Mouse (Mus musculus) adrenal gland, postnatal 36 days (tissue): ENCODE results near the gene Praf2. TPM values are rescaled to one million over a fixed set of nuclear protein-coding genes. Genes with fewer than 3 reads are reported as not detected.

Experiments
- DNase-seq, 2 experiments: peaks; one replicate each; pipeline ENCODE4 v3.0.0; 2021; ENCODE audit warnings: mixed read lengths in 1 of 2
- total RNA-seq, 2 experiments: library from RNA; stranded (reverse); gene quantifications; 2 replicates each; pipeline ENCODE4 v1.2.3; 2021

Praf2 gene
- total RNA-seq, 2 experiments from 2014 or later, result 11.5 to 16.3 TPM

- no peak for DNase-seq
Measured at GRCm38 (mm10) chrX:7739336-7740081, 11.3 kb downstream of the Praf2 start.

GRCm38 (mm10) chrX:7740082-7740819 is 12.0 kb downstream of the Praf2 start:
- no peak for DNase-seq

- DNase-seq, result no peak
Measured at GRCm38 (mm10) chrX:7741103-7741502, 12.9 kb downstream of the Praf2 start.

DNA sequence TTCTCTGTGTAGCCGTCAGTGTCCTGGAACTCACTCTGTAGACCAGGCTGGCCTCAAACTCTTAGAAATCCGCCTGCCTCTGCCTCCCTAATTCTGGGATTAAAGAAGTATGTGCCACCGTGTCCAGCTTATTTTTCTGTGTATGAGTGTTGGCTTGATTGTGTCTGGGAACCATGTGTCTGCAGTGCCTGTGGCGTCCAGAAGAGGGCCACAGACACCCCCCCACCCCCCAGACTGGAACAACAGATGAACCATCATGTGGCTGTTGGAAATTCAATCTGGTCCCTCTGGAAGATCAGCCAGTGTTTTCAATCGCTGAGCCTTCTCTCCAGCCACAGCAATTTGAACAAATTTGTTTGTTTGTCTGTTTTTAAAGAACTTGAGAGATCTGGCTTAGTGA is 15.2 kb downstream of the Praf2 start:
- no peak for DNase-seq

GRCm38 (mm10) chrX:7744940-7745339 is 16.7 kb downstream of the Praf2 start:
- no peak for DNase-seq

DNA sequence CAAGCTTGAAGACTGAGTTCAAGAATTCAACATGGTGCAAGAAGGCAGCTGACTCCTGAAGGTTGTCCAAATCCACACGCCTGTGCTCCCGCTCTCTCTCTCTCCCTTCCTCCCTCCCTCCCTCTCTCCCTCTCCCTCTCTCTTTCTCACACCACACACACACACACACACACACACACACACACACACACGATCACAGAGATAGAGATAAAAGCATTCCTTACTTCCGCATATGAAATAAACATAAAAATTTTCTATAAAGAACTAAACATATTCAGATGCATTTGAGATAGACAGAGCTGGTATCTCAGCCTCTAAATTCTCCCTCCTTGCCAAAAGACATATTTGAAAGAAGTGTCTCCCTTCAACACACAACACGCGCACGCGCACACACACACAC is 17.2 kb downstream of the Praf2 start:
- DNase-seq, result no peak

- peak; percentile 76 to 79 for DNase-seq
Measured at GRCm38 (mm10) chrX:7750432-7751116, 22.3 kb downstream of the Praf2 start, which contains the start of gene Ccdc120. TSS of gene Ccdc120 (minus strand) at chrX:7750905.

GRCm38 (mm10) chrX:7753627-7754026 is 25.4 kb downstream of the Praf2 start:
- peak in 1 of 2 experiments; percentile 44 for DNase-seq

GRCm38 (mm10) chrX:7762137-7762920 is 34.1 kb downstream of the Praf2 start, which contains the start of gene Tfe3:
TSS of gene Tfe3 (plus strand) at chrX:7762560.
- peak; percentile 93 for DNase-seq

DNA sequence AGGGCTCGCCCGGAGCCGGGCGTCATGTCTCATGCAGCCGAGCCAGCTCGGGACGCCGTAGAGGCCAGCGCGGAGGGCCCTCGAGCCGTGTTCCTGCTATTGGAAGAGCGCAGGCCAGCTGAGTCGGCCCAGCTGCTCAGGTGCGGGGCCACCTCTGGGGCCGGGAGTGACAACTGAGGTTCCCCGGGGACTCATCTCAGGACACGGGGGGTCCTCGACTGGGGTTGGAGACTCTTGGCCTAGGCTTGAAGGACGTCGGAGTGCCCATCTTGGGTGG is 34.6 kb downstream of the Praf2 start:
- DNase-seq, result no peak

DNA sequence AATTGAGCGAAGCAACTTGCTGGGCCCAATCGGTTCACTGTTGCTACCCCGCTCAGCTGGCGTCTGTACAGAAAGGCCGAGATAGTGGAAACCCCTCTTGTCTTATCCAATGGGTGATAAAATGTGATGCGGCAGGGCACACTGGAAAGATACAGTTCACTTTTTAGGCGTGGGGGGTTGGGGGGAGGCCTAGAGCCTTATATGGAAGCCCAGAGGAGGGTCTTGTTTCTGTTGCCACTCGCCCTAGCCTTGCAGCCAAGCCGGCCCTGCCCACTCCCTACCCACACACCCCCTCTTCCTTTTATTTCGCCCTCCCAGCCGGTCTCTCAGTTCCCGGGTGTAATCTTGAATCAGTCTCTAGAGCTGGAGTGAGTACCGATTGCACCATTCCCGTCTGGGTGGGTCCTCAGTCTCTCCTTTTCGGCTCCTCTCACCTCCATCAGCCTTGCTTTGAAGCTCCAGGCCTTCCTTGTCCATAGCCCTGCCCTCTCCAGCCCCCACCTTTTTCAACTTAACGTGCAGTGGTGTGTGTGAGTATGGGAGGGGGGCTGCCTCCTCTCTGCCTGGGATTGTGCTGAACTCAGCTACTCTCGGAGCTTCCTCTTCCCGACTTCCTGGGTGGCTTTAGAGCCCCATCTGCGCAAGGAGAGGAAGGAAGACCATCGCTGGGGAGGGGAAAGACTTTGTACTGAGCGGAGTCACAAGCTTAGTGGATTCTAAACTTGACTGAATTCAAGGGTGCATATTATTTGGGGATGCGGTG is 35.6 kb downstream of the Praf2 start:
- DNase-seq, result peak; percentile 37 to 43

DNA sequence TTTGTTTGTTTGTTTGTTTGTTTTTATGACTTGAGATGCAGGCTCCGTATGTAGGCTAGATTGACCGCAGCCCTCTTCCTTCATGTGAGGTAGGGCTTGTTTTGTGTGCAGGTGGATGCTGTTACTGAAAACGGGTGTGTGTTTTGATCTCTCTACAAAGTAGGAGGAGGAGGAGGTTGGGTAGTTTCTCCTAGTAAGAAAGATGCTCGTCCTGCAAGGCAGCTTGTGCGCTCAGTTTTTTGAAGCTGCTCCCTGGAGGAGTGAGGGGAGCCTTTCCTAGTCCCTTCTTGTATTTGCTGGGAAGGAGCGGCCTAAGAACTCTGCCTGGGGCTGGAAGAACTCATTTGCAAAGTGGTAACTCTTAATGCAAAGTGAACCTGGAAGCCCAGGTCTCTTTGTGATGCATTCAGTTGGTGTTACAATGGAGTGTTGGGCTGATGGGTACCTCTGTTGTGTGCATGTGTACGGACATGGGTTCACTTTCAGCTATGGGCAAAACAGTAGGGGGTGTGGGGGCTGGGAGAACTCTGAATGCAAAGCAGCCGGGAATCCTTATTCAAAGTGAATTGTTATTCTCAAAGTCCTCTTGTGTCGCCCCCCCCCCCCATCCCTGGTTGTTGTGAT is 36.5 kb downstream of the Praf2 start:
- no peak for DNase-seq

- no peak for DNase-seq
Measured at GRCm38 (mm10) chrX:7765281-7765670, 37.0 kb downstream of the Praf2 start.

DNA sequence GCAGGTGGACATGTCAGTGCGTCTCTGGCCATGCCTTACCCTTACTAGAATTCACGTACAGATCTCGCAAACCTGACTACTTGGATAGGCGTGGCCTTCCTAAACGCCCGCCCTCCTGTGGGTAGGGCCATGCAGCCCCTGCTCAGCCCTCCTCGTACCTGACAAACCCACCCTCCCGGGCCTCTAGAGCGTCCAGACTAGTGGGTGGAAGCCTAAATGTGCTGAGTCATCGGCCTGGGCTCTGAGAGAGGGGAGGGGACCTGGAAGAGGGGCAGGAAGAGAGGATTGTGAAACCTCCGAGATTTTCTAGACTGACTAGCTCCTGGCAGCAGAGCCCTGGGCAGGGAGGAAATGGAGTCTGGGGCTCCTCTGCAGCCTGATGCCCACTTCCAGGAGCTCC is 37.5 kb downstream of the Praf2 start:
- DNase-seq, result peak; percentile 66 to 69

DNA sequence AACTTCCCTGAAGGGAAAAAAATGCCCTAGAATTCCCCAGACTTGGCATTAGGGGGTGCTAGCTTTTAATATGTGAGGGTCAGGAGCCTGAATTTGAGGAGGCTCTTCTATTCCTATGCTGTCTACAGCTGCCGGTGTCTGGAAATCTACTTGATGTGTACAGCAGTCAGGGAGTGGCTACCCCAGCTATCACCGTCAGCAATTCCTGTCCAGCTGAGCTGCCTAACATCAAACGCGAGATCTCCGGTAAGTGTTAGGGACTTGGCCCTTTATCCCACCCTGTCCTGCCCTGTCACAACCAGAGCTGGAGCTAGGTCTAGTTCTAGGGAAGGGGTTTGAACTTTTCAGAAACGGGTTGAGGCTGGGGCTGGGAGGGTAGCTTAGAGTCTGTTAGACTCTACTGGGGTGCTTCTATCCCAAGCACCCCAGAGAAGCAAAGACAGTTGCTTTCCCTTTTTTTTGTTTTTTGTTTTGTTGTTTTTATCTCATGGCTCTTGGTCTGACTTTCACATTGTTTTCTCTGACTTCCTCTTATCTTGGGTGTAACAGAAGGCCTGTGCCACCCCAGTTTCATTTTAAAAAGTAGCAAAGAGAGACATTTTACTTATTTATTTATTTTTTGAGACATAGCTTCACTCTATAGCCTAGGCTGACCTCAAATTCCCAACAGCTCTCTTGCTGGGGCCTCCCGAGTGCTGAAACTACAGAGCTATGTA is 41.2 kb downstream of the Praf2 start:
- no peak for DNase-seq

DNA sequence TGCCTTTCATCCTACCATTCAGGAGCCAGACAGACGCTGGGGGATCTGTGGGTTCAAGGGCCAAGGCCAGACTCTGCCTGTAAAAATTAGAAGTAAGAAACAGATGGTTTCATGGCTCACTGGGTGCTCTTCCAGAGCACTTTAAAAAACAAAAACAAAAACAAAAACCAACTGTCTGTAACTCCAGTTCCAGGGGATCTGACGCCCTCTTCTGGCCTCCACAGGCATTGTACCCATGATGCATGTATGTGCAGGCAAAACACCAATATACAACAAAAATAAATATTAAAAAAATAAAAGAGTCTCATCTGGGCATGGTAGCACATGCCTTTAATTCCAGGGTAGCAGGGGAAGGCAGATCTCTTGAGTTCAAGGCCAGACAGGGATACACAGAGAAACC is 44.5 kb downstream of the Praf2 start:
- no peak for DNase-seq

DNA sequence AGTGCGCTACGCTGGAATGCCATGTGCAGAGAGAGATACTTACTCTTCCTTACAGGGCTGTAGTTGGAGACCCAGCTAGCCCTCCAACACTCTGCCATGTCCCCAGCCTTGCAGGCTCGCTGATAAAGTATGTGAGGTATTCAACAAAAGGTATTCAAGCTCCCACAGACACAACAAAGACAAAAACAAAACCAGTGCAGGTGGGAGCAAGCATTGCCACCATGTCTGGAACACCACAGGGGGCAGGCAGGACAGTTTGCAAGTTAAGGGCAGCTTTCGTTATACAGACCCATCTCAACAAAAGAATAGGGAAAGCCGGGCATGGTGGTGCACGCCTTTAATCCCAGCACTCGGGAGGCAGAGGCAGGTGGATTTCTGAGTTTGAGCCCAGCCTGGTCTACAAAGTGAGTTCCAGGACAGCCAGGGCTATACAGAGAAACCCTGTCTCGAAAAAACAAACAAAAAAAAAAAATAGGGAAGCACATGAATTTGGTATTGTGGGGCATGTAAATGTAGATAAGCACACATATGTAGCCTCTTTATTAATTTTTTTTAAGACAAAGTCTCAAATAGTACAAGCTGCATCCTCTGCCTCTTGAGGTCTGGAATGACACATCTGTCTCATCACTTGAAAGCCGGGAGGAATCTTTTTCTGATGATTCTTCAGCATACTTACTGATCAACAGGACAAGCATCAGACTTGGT is 47.4 kb downstream of the Praf2 start:
- DNase-seq, result no peak

- DNase-seq, result peak; percentile 47 to 72
Measured at GRCm38 (mm10) chrX:7776329-7777082, 48.3 kb downstream of the Praf2 start.
